Mouse (Mus musculus): Measurements from ENCODE around the gene Prss2.

- no peak for TF ChIP-seq ZC3H11A (IDR thresholded peaks at IDR 0.05; ENCODE audit: borderline replicate concordance, low read depth, low read length)
- TF ChIP-seq CHD2 (IDR thresholded peaks at IDR 0.05; ENCODE audit: low read depth, low read length) = no peak
- TF ChIP-seq ZNF384 (IDR thresholded peaks at IDR 0.05; ENCODE audit: low read depth, low read length) = no peak
- no peak for TF ChIP-seq HCFC1 (IDR thresholded peaks at IDR 0.05; ENCODE audit: borderline replicate concordance, insufficient read depth, low read length)
Observed at GRCm38 (mm10) chr6:41537376-41537775, 15.8 kb downstream of the Prss2 start.
